Mouse (Mus musculus) cortical plate, adult 2 months (tissue): ENCODE data around the gene Ranbp3. TPM values are rescaled to one million over a fixed set of nuclear protein-coding genes. Genes with fewer than 3 reads are reported as not detected.

Experiments used
- H3K27ac ChIP-seq: fragments of 200-500 bp; 2 replicates; pipeline ENCODE4 v1.5.1; 2012; ENCODE audit warnings: low read length, control low read depth, inconsistent platforms; ENCODE audit not compliant: insufficient read depth
- H3K4me1 ChIP-seq: fragments of 200-500 bp; 2 replicates; pipeline ENCODE4 v1.6.1; 2011; ENCODE audit warnings: low read length; ENCODE audit not compliant: control insufficient read depth, insufficient read depth
- H3K4me3 ChIP-seq: fragments of 200-500 bp; 2 replicates; pipeline ENCODE4 v1.5.1; 2011; ENCODE audit warnings: mild to moderate bottlenecking, low read length, control low read depth; ENCODE audit not compliant: insufficient read depth
- CTCF ChIP-seq: fragments of 200-500 bp; IDR thresholded peaks from 2 replicates; pipeline ENCODE4 v1.5.1; 2011; ENCODE audit warnings: mild to moderate bottlenecking, control low read depth, low read length; ENCODE audit not compliant: insufficient read depth; ENCODE audit errors: extremely low read depth
- POLR2A ChIP-seq: fragments of 200-500 bp; IDR thresholded peaks from 2 replicates; pipeline ENCODE4 v1.6.1; 2011; ENCODE audit warnings: mild to moderate bottlenecking, low read length, control low read depth; ENCODE audit not compliant: insufficient read depth; ENCODE audit errors: extremely low read depth
- polyA plus RNA-seq: library from polyadenylated mRNA; depleted of rRNA; stranded (reverse); fragments of >200 nt; gene quantifications from 2 replicates; pipeline ENCODE4 v1.2.3, GENCODE M21; 2012; rRNA removed

Gene Ranbp3
- polyA plus RNA-seq, 1 experiment: 104 TPM

- Histone ChIP-seq H3K4me1 (no peaks in the 10 kb centered on the region), H3K27ac (no peak overlapping the region), H3K4me3 (no peak overlapping the region)
- TF ChIP-seq POLR2A (no peak), CTCF (peak; percentile 20; the same call in 1 of the 2 replicates)
Observed at GRCm38 (mm10) chr17:56758132-56758531, 85.0 kb downstream of the Ranbp3 start.

- H3K4me1 ChIP-seq: no peaks in the 10 kb centered on the region
- TF ChIP-seq CTCF (no peak), POLR2A (no peak)
- H3K27ac ChIP-seq: no peak overlapping the region
- no peak overlapping the region for H3K4me3 ChIP-seq
Observed at GRCm38 (mm10) chr17:56759261-56759660, 86.2 kb downstream of the Ranbp3 start.

GRCm38 (mm10) chr17:56761077-56761476 is 88.0 kb downstream of the Ranbp3 start:
- Histone ChIP-seq H3K4me1 (no peaks in the 10 kb centered on the region), H3K4me3 (no peak overlapping the region), H3K27ac (no peak overlapping the region)
- TF ChIP-seq CTCF (no peak), POLR2A (no peak)

Other genes with a start within 250 kb of the Ranbp3 start
- gene Ptprs, start 196.8 kb upstream of the Ranbp3 start, polyA plus RNA-seq: 688 and 773 TPM in 2 replicates
- gene Znrf4, start 160.9 kb upstream of the Ranbp3 start, polyA plus RNA-seq: not detected in 2 replicates
- 2.1 and 3.2 TPM in 2 replicates for gene Gm20219, start 118.9 kb upstream of the Ranbp3 start, polyA plus RNA-seq
- gene Safb2, start 88.7 kb upstream of the Ranbp3 start, polyA plus RNA-seq: 93.0 and 110 TPM in 2 replicates
- 101 and 110 TPM in 2 replicates for gene Safb, start 88.5 kb upstream of the Ranbp3 start, polyA plus RNA-seq
- 145 and 159 TPM in 2 replicates for gene 2410015M20Rik, start 63.5 kb upstream of the Ranbp3 start, polyA plus RNA-seq
- 1,005 and 1,019 TPM in 2 replicates for gene Rpl36, start 59.9 kb upstream of the Ranbp3 start, polyA plus RNA-seq
- gene Lonp1, start 46.4 kb upstream of the Ranbp3 start, polyA plus RNA-seq: 78.3 and 82.5 TPM in 2 replicates
- gene Catsperd, start 45.2 kb upstream of the Ranbp3 start, polyA plus RNA-seq: 2.6 and 2.7 TPM in 2 replicates
- 332 and 357 TPM in 2 replicates for gene Ndufa11, start 44.5 kb downstream of the Ranbp3 start, polyA plus RNA-seq
- 16.7 and 18.2 TPM in 2 replicates for gene Vmac, start 44.7 kb downstream of the Ranbp3 start, polyA plus RNA-seq
- 7.4 and 8.6 TPM in 2 replicates for gene Nrtn, start 84.2 kb downstream of the Ranbp3 start, polyA plus RNA-seq
- gene Dus3l, start 91.5 kb downstream of the Ranbp3 start, polyA plus RNA-seq: 137 and 148 TPM in 2 replicates
- gene Prr22, start 97.0 kb downstream of the Ranbp3 start, polyA plus RNA-seq: 3.3 and 4.0 TPM in 2 replicates
- 2.6 and 3.2 TPM in 2 replicates for gene Rfx2, start 157.7 kb downstream of the Ranbp3 start, polyA plus RNA-seq
- 0.09 TPM in 1 of 2 replicates, not detected in the other for gene Acsbg2, start 201.2 kb downstream of the Ranbp3 start, polyA plus RNA-seq
- gene 1700061G19Rik, start 202.2 kb downstream of the Ranbp3 start, polyA plus RNA-seq: 0.06 and 0.09 TPM in 2 replicates